Mouse (Mus musculus) frontal cortex, adult 2 months (tissue): ENCODE measurements around the gene Camkk2. TPM values are rescaled to one million over a fixed set of nuclear protein-coding genes. Genes with fewer than 3 reads are reported as not detected.

Experiments
- DNase-seq, 2 experiments: peaks; one replicate each; pipeline ENCODE4 v3.0.0; 2022; ENCODE audit warnings: low spot score in 1 of 2; ENCODE audit errors: extremely low spot score in 1 of 2
- polyA plus RNA-seq: library from polyadenylated mRNA; depleted of rRNA; stranded (reverse); fragments of >200 nt; gene quantifications from 2 replicates; pipeline ENCODE4 v1.2.3, GENCODE M21; 2012; rRNA removed

The Camkk2 gene
- polyA plus RNA-seq, 1 experiment, result 193 TPM

DNA sequence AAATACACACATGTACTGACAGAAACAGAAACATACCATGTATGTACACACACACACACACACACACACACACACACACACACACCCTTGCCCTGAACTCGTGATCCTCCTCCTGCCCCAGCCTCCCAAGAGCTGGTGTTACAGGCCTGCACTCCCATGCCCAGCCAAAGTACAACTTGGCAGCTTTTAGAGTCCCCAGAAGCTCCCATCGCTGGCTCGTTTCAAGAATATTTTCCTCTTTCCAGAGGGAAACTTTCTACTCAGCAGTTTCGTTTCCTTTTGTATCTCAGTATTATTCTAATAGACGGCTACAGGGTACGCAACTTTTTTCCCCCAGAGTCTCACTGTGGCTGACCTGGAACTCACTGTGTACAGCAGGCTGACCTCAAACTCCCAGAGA, 77.1 kb downstream of the Camkk2 start:
- no peak for DNase-seq

DNA sequence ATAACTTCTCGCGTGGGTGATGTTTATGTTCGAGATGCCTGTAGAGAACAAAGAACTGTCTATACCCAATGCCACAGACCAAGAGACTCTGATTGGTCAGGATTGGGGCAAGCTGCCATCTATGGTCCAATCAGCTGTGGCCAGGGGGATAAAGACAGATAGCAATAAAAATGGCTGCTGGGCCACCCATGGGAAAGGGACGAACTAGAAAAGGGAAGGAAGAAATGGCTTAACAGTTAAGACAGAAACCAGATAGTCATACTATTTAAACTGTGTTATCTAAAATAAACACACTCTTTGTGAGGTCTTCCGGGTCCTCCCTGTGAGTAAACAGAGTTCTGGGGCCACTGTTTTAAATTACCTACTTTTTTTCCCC, 78.4 kb downstream of the Camkk2 start:
- no peak for DNase-seq

DNA sequence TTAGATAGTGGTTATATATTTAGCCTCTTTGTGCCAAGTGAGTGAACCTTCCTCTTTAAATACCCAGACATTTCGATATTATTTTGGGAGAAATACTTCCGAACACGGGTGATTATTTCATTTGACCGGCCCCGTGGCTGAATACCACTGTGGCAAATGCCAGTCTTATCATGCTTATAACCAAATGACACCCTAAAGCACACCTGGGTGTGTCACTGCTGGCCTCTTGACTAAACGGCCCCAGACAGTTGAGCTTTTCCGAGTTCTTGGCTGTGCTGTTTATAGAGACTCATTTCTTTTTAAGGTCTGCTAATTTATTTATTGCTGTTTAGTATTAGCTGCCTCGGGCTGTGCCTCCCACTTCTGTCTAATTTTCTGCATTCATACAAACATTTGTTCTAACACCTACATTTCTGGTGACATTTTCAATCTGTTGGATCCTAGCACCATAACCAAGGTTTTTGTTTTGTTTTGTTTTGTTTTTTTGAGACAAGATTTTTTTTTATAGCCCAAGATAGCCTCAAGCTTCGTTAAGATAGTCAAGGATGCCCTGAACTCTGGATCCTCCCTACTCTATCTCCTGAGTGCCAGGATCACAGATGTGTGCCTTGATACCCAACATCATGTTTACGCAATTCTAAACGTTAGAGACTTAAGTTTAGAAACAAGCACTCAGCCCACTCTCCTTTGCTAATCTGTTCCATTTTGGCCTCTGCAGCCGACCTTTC, 78.9 kb downstream of the Camkk2 start:
- no peak for DNase-seq

DNA sequence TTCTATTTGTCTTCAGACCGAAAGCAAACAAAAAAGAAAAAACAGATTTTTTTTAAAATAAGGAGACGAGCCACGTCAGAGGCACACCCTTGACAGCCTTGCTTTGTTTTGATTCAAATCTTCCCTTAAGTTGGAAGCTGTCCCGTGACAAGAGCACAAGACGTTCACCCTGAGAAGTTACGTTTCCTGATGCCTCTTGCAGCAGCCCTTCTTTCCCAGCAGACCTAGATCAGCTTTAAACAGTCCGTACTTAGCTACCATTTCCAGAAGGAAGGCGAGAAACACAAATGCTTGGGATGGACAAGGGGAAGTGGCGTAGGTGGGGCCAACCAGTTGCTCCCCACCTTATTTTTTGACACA, 80.5 kb downstream of the Camkk2 start:
- DNase-seq, result no peak

DNA sequence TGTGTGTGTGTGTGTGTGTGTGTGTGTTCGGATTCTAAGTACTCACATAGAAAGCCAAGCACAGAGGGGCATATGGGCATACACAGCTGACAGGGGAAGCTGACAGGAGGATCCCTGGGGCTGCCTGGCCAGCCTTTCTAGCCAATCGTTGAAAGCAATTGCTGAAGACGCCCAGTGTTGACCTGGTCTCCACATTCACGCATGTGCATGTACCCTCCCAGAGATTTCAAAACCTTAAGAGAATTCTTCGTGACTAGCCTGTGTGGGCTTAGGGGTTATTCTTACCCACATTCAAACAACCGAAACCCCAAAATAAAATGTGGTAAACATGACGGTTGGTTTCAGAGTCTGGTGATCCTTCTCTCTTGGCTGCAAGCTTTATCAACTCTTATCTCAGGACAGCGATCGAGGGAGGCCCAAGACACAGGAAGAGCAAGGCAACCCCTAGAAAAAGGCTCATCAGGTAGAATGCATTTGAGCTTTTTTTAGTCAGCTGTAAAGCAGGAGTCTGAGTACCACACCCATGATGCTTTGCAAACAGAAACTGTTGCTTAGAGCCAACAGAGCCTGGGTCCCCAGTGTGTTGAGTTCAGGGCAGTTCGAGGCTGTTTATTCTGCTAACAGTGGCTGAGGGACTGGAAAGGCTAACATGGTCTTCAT, 81.0 kb downstream of the Camkk2 start:
- no peak for DNase-seq

DNA sequence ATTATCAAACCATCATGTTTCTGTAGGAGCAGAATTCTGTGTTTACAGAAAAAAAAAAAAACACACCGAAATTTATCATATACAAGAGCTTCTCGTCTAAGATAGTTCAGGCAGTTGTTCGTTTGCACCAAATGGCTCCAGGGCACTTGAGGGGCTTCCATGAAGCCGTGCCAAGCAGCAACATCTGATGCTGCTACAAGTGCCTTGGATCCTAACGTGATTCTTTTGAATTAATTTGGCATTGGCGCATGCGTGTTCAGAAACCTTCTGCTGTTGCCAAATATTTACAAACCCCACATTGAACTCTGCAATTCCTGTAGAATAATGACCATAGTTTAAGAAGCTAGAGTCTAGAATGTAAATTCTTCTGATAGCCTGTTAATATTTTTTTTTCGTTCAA, 83.7 kb downstream of the Camkk2 start:
- DNase-seq, result no peak

DNA sequence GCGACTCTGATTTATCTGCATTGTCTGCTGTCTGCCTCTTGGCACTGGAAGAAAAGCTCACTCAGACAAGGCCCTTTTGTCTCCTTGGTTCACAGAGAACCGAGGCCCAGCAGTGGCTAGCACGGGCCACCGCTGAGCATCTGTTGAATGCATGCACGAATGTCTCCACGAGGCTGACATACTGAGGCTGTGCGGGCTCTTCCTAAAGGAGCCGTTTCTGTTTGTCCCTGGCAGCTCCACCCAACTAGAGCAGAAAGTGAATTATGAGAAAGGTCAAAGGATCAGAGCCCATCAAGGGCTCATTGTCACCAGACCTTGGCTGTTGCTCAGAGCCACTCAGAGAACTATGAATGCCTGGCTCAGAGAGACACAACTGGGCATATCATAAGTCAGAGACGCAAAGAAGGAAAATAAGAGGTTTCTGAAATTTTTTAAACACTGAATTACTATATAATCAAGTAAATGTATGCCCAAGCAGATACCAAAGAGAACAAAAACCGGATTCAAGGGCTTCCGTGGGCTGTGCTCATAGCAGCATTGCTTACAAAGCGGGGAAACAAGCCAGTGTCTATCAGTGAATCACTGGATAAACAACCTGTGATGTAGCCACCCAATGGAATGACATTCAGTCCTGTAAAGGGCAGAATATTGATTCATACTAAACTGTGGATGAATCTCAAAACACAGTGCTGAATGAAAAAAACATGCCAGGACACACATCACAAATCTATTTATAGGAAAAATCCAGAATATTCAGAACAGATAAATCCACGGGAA, 85.6 kb downstream of the Camkk2 start:
- DNase-seq, result peak in 1 of 2 experiments; percentile 35

DNA sequence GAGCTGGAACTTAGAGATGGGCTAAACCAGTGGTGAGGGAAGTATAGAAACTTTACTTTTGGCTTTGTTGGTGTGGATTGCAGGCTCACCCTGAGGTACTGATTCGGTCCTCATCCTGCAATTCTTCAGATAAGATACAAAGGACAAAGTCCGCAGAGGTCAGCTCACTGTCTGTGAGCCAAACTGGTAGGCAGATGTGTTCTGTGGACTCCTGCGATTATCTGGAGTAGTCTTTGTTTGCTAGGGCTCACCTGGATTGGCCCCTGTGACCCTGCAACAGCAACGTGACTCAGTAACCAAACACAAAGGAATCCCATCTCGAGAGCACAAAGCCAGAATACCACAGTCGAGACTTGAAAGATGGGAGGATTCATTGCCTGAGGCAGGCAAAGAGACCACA, 88.7 kb downstream of the Camkk2 start:
- DNase-seq, result no peak

DNA sequence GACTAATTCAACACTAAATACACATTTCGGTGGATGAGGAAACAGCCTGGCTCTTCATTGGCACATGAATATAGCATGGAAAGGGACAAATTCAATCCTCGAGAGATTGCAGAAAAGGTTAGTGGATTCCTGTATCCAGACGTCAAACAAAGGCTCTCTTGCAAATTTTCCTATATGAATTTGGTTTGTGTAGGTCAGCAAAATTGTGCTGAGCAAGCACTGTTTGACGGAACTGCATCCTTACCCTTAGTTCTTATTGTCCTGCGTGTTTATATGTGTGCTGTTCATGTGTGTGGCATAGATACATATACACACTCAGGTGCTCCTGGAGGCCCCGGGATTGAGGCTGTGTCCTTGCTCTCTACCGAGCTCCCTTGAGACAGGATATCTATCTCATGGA, 90.1 kb downstream of the Camkk2 start:
- no peak for DNase-seq

DNA sequence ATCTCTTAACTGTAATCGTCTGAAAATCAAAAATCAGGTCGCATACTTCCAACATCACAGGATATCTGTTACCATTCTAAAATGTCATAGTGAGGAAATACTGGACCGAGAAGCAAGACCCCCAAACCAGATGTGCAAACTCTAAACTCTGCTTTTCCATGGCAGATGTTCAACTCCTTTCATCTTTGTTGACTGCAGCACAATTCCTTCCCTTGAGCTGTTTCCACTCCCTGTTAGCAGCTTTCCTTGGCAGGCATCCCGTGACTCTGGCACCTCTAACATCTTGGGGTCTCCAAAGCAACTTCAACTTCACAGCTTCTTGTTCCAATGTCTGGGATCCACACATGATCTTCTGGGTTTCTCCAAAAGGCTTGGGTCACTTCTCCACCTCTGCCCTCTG, 91.8 kb downstream of the Camkk2 start:
- no peak for DNase-seq

DNA sequence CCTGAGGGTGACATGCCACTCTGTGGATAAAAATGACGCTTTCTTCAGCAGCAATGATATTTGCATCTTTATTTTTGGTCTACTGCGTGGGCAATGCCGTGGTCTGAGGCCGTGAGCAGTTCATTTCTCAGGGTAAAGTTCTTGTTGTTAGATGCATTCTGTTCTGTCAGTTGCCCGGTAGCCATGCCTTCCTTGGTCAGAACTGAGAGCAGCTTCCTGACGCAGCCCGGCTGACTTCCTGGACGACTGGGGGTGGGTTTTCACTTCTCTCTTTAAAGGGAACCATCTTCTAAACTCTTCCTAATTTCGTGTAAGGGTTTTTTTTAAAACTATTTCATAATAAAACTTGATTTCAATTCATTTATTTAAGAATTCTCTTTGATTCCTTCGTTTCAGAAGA, 95.3 kb downstream of the Camkk2 start:
- no peak for DNase-seq

DNA sequence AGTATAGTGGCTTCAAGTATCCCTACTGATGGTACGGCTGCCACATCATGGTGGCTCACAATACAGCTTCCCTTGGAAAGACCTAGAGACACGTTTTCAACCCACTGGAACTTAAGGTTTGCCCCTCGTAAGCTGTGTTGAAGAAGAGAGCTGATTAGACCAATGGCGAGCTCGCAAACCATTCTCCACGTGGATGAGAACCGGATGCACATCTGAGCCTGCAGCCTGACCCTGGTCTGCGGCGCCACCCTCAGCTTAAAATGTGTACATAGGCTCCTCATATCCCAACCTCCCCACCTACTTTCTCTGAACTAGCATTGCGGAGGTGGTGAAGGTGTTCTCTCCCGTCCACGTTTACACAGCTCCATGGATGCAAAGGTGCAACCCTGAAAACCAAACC, 97.9 kb downstream of the Camkk2 start:
- no peak for DNase-seq

Other genes starting within 250 kb of the Camkk2 start
- 24.0 and 29.0 TPM in 2 replicates for gene Ift81, start 164.9 kb downstream of the Camkk2 start, polyA plus RNA-seq
- 14.3 and 16.3 TPM in 2 replicates for gene P2rx7, start 135.5 kb downstream of the Camkk2 start, polyA plus RNA-seq
- 21.3 and 21.5 TPM in 2 replicates for gene P2rx4, start 71.9 kb downstream of the Camkk2 start, polyA plus RNA-seq
- gene Anapc5, start 41.9 kb upstream of the Camkk2 start, polyA plus RNA-seq, result 399 and 447 TPM in 2 replicates
- 27.5 and 31.7 TPM in 2 replicates for gene Rnf34, start 70.6 kb upstream of the Camkk2 start, polyA plus RNA-seq
- gene Kdm2b, start 210.4 kb upstream of the Camkk2 start, polyA plus RNA-seq, result 18.7 and 20.9 TPM in 2 replicates
- gene Orai1, start 235.7 kb upstream of the Camkk2 start, polyA plus RNA-seq, result 17.6 and 20.6 TPM in 2 replicates